Mouse (Mus musculus) MEL (cell line): ENCODE data around the gene Unc13a.

ENCODE experiments used
- GATA1 ChIP-seq: IDR thresholded peaks from 2 replicates; pipeline ENCODE4 v1.6.1; 2011; ENCODE audit warnings: low read depth, low read length, improper control_type of control experiment
- NRF1 ChIP-seq: IDR thresholded peaks from 2 replicates; pipeline ENCODE4 v1.6.1; 2014; ENCODE audit warnings: low read depth, mild to moderate bottlenecking, inconsistent platforms, low read length, improper control_type of control experiment, moderate library complexity; ENCODE audit not compliant: poor library complexity, insufficient read depth, severe bottlenecking
- POLR2A ChIP-seq, 2 experiments: IDR thresholded peaks; 2 replicates each; pipeline ENCODE4 v1.6.1; 2011 to 2012; ENCODE audit warnings: low read length in 2 of 2, mild to moderate bottlenecking in 2 of 2, control low read depth in 1 of 2, improper control_type of control experiment in 1 of 2, low read depth in 1 of 2, moderate library complexity in 1 of 2; ENCODE audit not compliant: control insufficient read depth in 1 of 2, insufficient read depth in 1 of 2, poor library complexity in 1 of 2

GRCm38 (mm10) chr8:71628396-71629095, 43.0 kb downstream of the Unc13a start:
- TF ChIP-seq POLR2A (IDR thresholded peaks at IDR 0.05; ENCODE audit: control insufficient read depth in 1 of 2, insufficient read depth in 1 of 2, low read depth in 1 of 2, low read length in 2 of 2, poor library complexity in 1 of 2): no peak
- TF ChIP-seq NRF1: no peak
- no peak for TF ChIP-seq GATA1
